23 mouse cellular contexts compared by ENCODE assay signal in the genomic region with DNA sequence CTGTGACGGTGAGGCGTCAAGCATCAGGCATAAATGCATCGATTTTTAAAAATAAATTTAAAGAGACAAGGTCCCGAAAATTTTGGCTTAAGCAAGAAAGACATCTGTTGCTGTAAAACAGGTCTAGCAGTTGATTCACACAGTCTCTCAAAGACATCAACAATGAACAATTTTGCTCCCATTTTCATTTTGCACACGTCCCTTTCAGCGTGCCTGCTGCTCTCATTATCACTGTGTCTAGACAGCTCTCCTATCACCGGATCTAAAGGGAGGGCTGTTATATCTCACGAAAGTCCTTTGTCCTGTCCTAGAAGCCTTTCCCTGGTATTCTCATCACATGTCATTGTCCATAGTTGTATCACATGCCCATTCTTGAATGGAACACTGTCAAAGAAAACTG.
A peak's percentile ranks its signal among the peaks of the same experiment; 100 is the strongest.
DNase-seq lines count a peak whose midpoint lies in the region; ATAC-seq lines count a peak whose summit lies in the region.
"Had no signal": no experiment of that assay in that cellular context is flagged by ENCODE, and none has a peak within 500 bp of the region (broad histone marks: within the 10 kb centered on the region; RNA-seq: fewer than 3 reads in every experiment).

No protein-coding gene starts in this region.

- ATAC-seq in cerebellum, adult (ENCODE audit: insufficient number of reproducible peaks, low FRiP score, low TSS enrichment): peak; percentile 38
- peak; percentile 68; the same call in 1 of the 2 replicates for ATAC-seq in forebrain, embryonic 15.5 days (replicated peaks)
- ATAC-seq in forebrain, embryonic 12.5 days (ENCODE audit: low FRiP score): no peak
- ATAC-seq in forebrain, embryonic 16.5 days: peak; percentile 72; the same call in 1 of the 2 replicates
- ATAC-seq: activated CD4-positive, CD25-positive, alpha-beta regulatory T cell, adult 4 months; hindbrain, embryonic 16.5 days; intestine, embryonic 15.5 days had no signal

- H3K36me3 ChIP-seq in forebrain, embryonic 15.5 days: no peaks in the 10 kb centered on the region
- no peaks in the 10 kb centered on the region for H3K36me3 ChIP-seq in forebrain, embryonic 12.5 days (replicated peaks)
- H3K36me3 ChIP-seq in forebrain, embryonic 16.5 days (ENCODE audit: control insufficient read depth, insufficient read depth): no peaks in the 10 kb centered on the region
- H3K36me3 ChIP-seq: embryonic facial prominence, embryonic 13.5 days; heart, embryonic 12.5 days; heart, embryonic 15.5 days; hindbrain, embryonic 10.5 days; hindbrain, embryonic 13.5 days; intestine, embryonic 15.5 days had no signal

- H3K4me3 ChIP-seq in forebrain, embryonic 15.5 days: no peak overlapping the region
- no peak overlapping the region for H3K4me3 ChIP-seq in forebrain, embryonic 12.5 days (replicated peaks)
- no peak overlapping the region for H3K4me3 ChIP-seq in forebrain, embryonic 16.5 days (replicated peaks; ENCODE audit: low read length)
- H3K4me3 ChIP-seq: embryonic facial prominence, embryonic 13.5 days; erythroblast, embryonic 14.5 days; gastrocnemius, adult 2 months; heart, embryonic 12.5 days; heart, embryonic 15.5 days; hindbrain, embryonic 10.5 days; hindbrain, embryonic 13.5 days; intestine, embryonic 15.5 days had no signal

- H3K4me2 ChIP-seq in forebrain, embryonic 15.5 days (replicated peaks): no peak overlapping the region
- no peak overlapping the region for H3K4me2 ChIP-seq in forebrain, embryonic 12.5 days
- no peak overlapping the region for H3K4me2 ChIP-seq in forebrain, embryonic 16.5 days (ENCODE audit: low read length)
- H3K4me2 ChIP-seq: embryonic facial prominence, embryonic 13.5 days; heart, embryonic 12.5 days; heart, embryonic 15.5 days; hindbrain, embryonic 13.5 days; intestine, embryonic 15.5 days had no signal

- DNase-seq in cerebellum, adult 11 months: no peak
- no peak for DNase-seq in gastrocnemius, postnatal 25 days
- DNase-seq: adrenal gland, adult 8-10 months; adrenal gland, postnatal 25 days; gastrocnemius, postnatal 14 days; heart, postnatal 10 days; heart, postnatal 36 days; kidney, adult 11 months; kidney, adult 8-10 months had no signal

- H3K27me3 ChIP-seq in forebrain, embryonic 15.5 days: no peaks in the 10 kb centered on the region
- H3K27me3 ChIP-seq in forebrain, embryonic 12.5 days: no peaks in the 10 kb centered on the region
- no peaks in the 10 kb centered on the region for H3K27me3 ChIP-seq in forebrain, embryonic 16.5 days (replicated peaks; ENCODE audit: control insufficient read depth, insufficient read depth, low read length)
- H3K27me3 ChIP-seq: embryonic facial prominence, embryonic 13.5 days; heart, embryonic 12.5 days; heart, embryonic 15.5 days; hindbrain, embryonic 13.5 days; intestine, embryonic 15.5 days had no signal

- H3K9me3 ChIP-seq in forebrain, embryonic 15.5 days: no peaks in the 10 kb centered on the region
- no peaks in the 10 kb centered on the region for H3K9me3 ChIP-seq in forebrain, embryonic 12.5 days
- H3K9me3 ChIP-seq in forebrain, embryonic 16.5 days (ENCODE audit: control insufficient read depth, low read length): no peaks in the 10 kb centered on the region
- H3K9me3 ChIP-seq: embryonic facial prominence, embryonic 13.5 days; heart, embryonic 12.5 days; heart, embryonic 15.5 days; hindbrain, embryonic 10.5 days; hindbrain, embryonic 13.5 days; intestine, embryonic 15.5 days had no signal

- WGBS in forebrain, embryonic 15.5 days: 82% methylated on average over 8 of the region's 8 CpGs
- WGBS in forebrain, embryonic 12.5 days: 90% methylated on average over 8 of the region's 8 CpGs
- WGBS in forebrain, embryonic 16.5 days: 76% methylated on average over 8 of the region's 8 CpGs

- no peaks in the 10 kb centered on the region for H3K4me1 ChIP-seq in forebrain, embryonic 15.5 days
- H3K4me1 ChIP-seq in forebrain, embryonic 12.5 days: no peaks in the 10 kb centered on the region
- no peaks in the 10 kb centered on the region for H3K4me1 ChIP-seq in forebrain, embryonic 16.5 days (replicated peaks; ENCODE audit: control insufficient read depth, insufficient read depth, low read length)
- H3K4me1 ChIP-seq: embryonic facial prominence, embryonic 13.5 days; heart, embryonic 12.5 days; heart, embryonic 15.5 days; hindbrain, embryonic 10.5 days; hindbrain, embryonic 13.5 days; intestine, embryonic 15.5 days had no signal

- H3K27ac ChIP-seq in forebrain, embryonic 15.5 days (replicated peaks): no peak overlapping the region
- no peak overlapping the region for H3K27ac ChIP-seq in forebrain, embryonic 12.5 days
- H3K27ac ChIP-seq in forebrain, embryonic 16.5 days (ENCODE audit: low read length): no peak overlapping the region
- H3K27ac ChIP-seq: embryonic facial prominence, embryonic 13.5 days; gastrocnemius, adult 2 months; heart, embryonic 15.5 days; hindbrain, embryonic 10.5 days; hindbrain, embryonic 13.5 days; intestine, embryonic 15.5 days had no signal

- H3K9ac ChIP-seq in forebrain, embryonic 15.5 days (replicated peaks): no peak overlapping the region
- no peak overlapping the region for H3K9ac ChIP-seq in forebrain, embryonic 12.5 days
- no peak overlapping the region for H3K9ac ChIP-seq in forebrain, embryonic 16.5 days (replicated peaks; ENCODE audit: low read depth, low read length)
- H3K9ac ChIP-seq: embryonic facial prominence, embryonic 13.5 days; heart, embryonic 12.5 days; heart, embryonic 15.5 days; hindbrain, embryonic 13.5 days; intestine, embryonic 15.5 days had no signal
